10 mouse cellular contexts compared by ENCODE assay signal in genomic region chr13:91431392-91432355, GRCm38 (mm10). TPM values are rescaled to one million over a fixed set of nuclear protein-coding genes. Genes with fewer than 3 reads are reported as not detected.
DNase-seq lines count a peak whose midpoint lies in the region; ATAC-seq and TF ChIP-seq lines count a peak whose summit lies in the region.
"Had no signal": no experiment of that assay in that cellular context is flagged by ENCODE, and none has a peak within 500 bp of the region (broad histone marks: within the 10 kb centered on the region; RNA-seq: fewer than 3 reads in every experiment).

No protein-coding gene starts in this region.

- ATAC-seq in kidney, embryonic 16.5 days (ENCODE audit: low FRiP score, low TSS enrichment), result peak; percentile 51; the same call in 1 of the 2 replicates
- peak; percentile 43 for ATAC-seq in common myeloid progenitor, adult 5-6 weeks (replicated peaks; ENCODE audit: low read depth, poor library complexity, severe bottlenecking)
- ATAC-seq in forebrain, postnatal 0 days, result peak; percentile 36; the same call in 1 of the 2 replicates
- ATAC-seq in midbrain, embryonic 14.5 days (ENCODE audit: low FRiP score, low TSS enrichment), result peak; percentile 62; the same call in 1 of the 2 replicates
- ATAC-seq: Patski had no signal

- no peak overlapping the region; the same call in 1 of the 2 replicates for H3K4me2 ChIP-seq in kidney, embryonic 16.5 days (replicated peaks; ENCODE audit: low read depth, low read length)
- H3K4me2 ChIP-seq in forebrain, postnatal 0 days (ENCODE audit: low read depth), result no peak overlapping the region
- H3K4me2 ChIP-seq in midbrain, embryonic 14.5 days (ENCODE audit: low read length), result 0 out of 2 replicates have a peak overlapping the region, but pooled peaks have one; percentile 13

- no peak for DNase-seq in kidney, adult 8-10 months
- DNase-seq in forebrain, postnatal 0 days, result no peak
- DNase-seq in midbrain, embryonic 14.5 days, result peak; percentile 61
- no peak for DNase-seq in layer of hippocampus, postnatal 25 days (ENCODE audit: extremely low spot score in 1 of 2, low spot score in 1 of 2)
- no peak for DNase-seq in lung, postnatal 14 days
- no peak for DNase-seq in ovary, adult 18-20 months (ENCODE audit: low spot score)

- H3K36me3 ChIP-seq in kidney, embryonic 16.5 days (ENCODE audit: insufficient read depth, low read length), result no peaks in the 10 kb centered on the region
- no peaks in the 10 kb centered on the region for H3K36me3 ChIP-seq in forebrain, postnatal 0 days (ENCODE audit: insufficient read depth)
- no peaks in the 10 kb centered on the region for H3K36me3 ChIP-seq in midbrain, embryonic 14.5 days (ENCODE audit: control insufficient read depth, insufficient read depth, low read length)
- H3K36me3 ChIP-seq: liver, embryonic 15.5 days had no signal

- H3K27me3 ChIP-seq in kidney, embryonic 16.5 days (ENCODE audit: insufficient read depth, low read length), result no peaks in the 10 kb centered on the region
- H3K27me3 ChIP-seq in forebrain, postnatal 0 days (ENCODE audit: insufficient read depth, low read length), result no peaks in the 10 kb centered on the region
- no peaks in the 10 kb centered on the region for H3K27me3 ChIP-seq in midbrain, embryonic 14.5 days (ENCODE audit: control insufficient read depth, insufficient read depth, low read length)
- H3K27me3 ChIP-seq: liver, embryonic 15.5 days; Patski had no signal

- H3K4me1 ChIP-seq in kidney, embryonic 16.5 days (ENCODE audit: insufficient read depth, low read length), result peaks cover 7% of the 10 kb centered on the region; the same call in 1 of the 2 replicates
- 0 out of 2 replicates have a peak, but pooled peaks cover 9% of the 10 kb centered on the region for H3K4me1 ChIP-seq in forebrain, postnatal 0 days (ENCODE audit: insufficient read depth)
- H3K4me1 ChIP-seq in midbrain, embryonic 14.5 days (ENCODE audit: control insufficient read depth, insufficient read depth, low read length), result peaks cover 9% of the 10 kb centered on the region
- H3K4me1 ChIP-seq: liver, embryonic 15.5 days had no signal

- H3K4me3 ChIP-seq in kidney, embryonic 16.5 days (ENCODE audit: low read length), result no peak overlapping the region
- H3K4me3 ChIP-seq in forebrain, postnatal 0 days (ENCODE audit: low read depth, low read length), result no peak overlapping the region
- H3K4me3 ChIP-seq in midbrain, embryonic 14.5 days (replicated peaks; ENCODE audit: low read depth, low read length), result no peak overlapping the region
- H3K4me3 ChIP-seq: liver, embryonic 15.5 days had no signal

- no peak overlapping the region for H3K9ac ChIP-seq in kidney, embryonic 16.5 days (replicated peaks; ENCODE audit: low read length)
- H3K9ac ChIP-seq in forebrain, postnatal 0 days, result no peak overlapping the region
- H3K9ac ChIP-seq in midbrain, embryonic 14.5 days (replicated peaks; ENCODE audit: low read length), result no peak overlapping the region
- H3K9ac ChIP-seq: liver, embryonic 15.5 days had no signal

- 52% methylated on average over 12 of the region's 12 CpGs for WGBS in kidney, embryonic 16.5 days
- 44% methylated on average over 12 of the region's 12 CpGs for WGBS in forebrain, postnatal 0 days
- WGBS in midbrain, embryonic 14.5 days, result 48% methylated on average over 12 of the region's 12 CpGs

- no peak for TF ChIP-seq CTCF in forebrain, postnatal 0 days (IDR thresholded peaks at IDR 0.05; ENCODE audit: low read depth)

- no peaks in the 10 kb centered on the region for H3K9me3 ChIP-seq in kidney, embryonic 16.5 days (ENCODE audit: low read length)
- H3K9me3 ChIP-seq in forebrain, postnatal 0 days (ENCODE audit: low read length), result no peaks in the 10 kb centered on the region
- H3K9me3 ChIP-seq in midbrain, embryonic 14.5 days (ENCODE audit: control insufficient read depth, low read length), result no peaks in the 10 kb centered on the region
- H3K9me3 ChIP-seq: liver, embryonic 15.5 days had no signal

- no peak overlapping the region for H3K27ac ChIP-seq in kidney, embryonic 16.5 days (ENCODE audit: low read length)
- H3K27ac ChIP-seq in forebrain, postnatal 0 days (ENCODE audit: low read depth, low read length), result no peak overlapping the region
- H3K27ac ChIP-seq in midbrain, embryonic 14.5 days (replicated peaks; ENCODE audit: low read depth, low read length), result no peak overlapping the region; the same call in 1 of the 2 replicates
- H3K27ac ChIP-seq: liver, embryonic 15.5 days had no signal

RNA-seq across cellular contexts. Expression of gene Ssbp2, which starts 28.4 kb away (rescaled TPM):
- 130 and 138 TPM in 2 replicates for polyA plus RNA-seq in kidney, embryonic 16.5 days (2015; fragmentation: Nextera tagmentation; extraction: Ambion mirVana)
- 75.2 and 80.6 TPM in 2 replicates for total RNA-seq in common myeloid progenitor, adult 5-6 weeks (2017)
- 167 and 234 TPM in 2 replicates for total RNA-seq in forebrain, postnatal 0 days (2014; rRNA removed)
- polyA plus RNA-seq in forebrain, postnatal 0 days (2015; fragmentation: Nextera tagmentation; extraction: Ambion mirVana), result 249 and 268 TPM in 2 replicates
- 274 and 283 TPM in 2 replicates for polyA plus RNA-seq in midbrain, embryonic 14.5 days (2014; fragmentation: Nextera tagmentation; extraction: Ambion mirVana)
- total RNA-seq in layer of hippocampus, postnatal 25 days (2021), result 100 to 1,000 TPM; 102 to 121 TPM
